Mouse (Mus musculus): ENCODE data around the gene Il24.

Gene Il24

DNA sequence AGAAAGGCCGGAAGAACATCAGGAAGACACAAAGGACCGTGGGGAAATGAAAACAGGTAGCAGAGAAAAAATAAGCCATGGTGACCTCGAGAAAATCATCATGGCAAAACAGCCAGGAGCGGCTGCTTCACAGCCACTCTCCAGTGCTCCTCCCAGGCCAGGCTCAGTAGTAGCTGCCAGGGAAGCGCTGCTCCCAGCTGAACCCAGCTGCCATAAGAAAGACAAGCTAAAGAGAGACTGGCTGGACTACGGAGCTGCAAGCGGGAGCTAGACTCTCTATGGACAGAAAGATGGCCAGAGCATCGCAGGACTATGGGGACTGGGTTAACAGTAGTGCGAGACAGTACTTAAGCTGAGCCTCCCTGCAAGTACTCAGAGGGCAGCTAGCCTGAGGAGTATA, 32.4 kb downstream of the Il24 start:
- no peak for DNase-seq (ENCODE audit: low read depth)

DNA sequence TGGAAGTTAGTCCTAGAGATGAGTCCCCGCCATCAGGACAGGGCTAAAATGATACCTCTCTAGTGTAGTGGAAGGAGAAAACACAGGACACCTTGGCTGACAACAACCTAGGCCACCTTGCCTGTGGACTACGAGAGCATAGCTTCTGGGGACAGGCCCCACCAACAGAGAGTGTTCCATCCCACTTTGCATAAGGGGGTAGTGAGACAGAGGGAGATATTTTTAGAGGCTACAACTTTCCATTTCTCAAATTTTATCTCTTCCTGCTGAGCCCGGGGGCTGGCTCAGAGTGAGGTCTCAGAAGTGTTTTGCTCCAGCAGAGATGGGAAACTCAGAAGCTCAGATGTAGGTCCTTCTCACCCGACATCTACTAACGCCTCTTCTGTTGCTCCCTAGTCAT, 36.8 kb downstream of the Il24 start:
- no peak for DNase-seq (ENCODE audit: low read depth)

DNA sequence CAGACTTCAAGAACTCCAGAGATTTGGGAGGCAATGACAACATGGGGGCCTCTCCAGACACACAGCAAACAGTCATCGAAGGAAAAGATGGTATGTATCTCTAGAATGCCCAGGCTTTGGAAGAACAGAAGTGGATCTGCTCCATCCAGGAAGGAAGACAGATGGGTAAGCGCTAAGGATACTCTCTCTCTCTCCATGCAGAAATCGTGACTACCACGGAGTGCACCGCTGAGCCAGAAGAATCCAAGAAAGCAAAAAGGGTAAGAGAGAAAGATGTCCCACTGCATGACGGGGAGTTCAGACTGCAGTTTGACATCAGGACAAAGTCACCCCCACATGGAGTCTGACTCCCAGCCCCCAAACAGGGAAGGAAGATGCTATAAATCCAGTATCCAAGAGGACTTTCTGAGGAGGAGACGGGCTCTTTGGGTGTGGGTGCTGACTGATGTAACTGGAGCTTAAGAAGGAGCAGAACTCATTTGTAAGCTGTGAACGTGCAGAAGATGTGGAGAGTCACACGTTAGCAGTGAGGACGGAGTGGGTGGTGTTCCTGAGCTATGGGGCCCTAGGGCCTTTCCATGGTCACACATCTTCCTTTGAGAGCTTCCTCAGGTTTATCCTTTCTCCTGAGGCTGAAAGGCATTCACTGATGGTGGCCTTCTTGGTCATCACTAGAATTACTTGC, 37.6 kb downstream of the Il24 start:
- DNase-seq (ENCODE audit: low read depth) = no peak

DNA sequence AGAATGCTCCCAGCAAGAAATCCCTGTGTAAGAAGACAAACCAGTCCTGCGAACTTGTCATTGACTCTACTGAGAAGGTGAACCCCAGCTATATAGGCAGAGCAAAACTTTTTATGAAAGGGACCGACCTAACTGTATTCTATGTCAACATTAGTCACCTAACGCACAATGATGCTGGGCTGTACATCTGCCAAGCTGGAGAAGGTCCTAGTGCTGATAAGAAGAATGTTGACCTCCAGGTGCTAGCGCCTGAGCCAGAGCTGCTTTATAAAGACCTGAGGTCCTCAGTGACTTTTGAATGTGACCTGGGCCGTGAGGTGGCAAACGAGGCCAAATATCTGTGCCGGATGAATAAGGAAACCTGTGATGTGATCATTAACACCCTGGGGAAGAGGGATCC, 42.7 kb downstream of the Il24 start:
- no peak for DNase-seq (ENCODE audit: low read depth)

DNA sequence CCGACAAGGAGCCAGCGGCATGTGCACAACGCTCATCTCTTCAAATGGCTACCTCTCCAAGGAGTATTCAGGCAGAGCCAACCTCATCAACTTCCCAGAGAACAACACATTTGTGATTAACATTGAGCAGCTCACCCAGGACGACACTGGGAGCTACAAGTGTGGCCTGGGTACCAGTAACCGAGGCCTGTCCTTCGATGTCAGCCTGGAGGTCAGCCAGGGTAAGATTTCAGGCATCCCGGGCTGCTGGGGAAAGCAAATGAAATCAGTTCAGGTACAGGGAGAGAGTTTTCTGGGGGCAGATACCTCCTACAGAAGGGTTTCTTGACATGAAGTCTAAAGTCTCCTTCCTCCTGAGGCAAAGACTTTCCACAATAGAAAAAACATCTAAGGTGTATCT, 45.6 kb downstream of the Il24 start:
- no peak for DNase-seq (ENCODE audit: low read depth)

DNA sequence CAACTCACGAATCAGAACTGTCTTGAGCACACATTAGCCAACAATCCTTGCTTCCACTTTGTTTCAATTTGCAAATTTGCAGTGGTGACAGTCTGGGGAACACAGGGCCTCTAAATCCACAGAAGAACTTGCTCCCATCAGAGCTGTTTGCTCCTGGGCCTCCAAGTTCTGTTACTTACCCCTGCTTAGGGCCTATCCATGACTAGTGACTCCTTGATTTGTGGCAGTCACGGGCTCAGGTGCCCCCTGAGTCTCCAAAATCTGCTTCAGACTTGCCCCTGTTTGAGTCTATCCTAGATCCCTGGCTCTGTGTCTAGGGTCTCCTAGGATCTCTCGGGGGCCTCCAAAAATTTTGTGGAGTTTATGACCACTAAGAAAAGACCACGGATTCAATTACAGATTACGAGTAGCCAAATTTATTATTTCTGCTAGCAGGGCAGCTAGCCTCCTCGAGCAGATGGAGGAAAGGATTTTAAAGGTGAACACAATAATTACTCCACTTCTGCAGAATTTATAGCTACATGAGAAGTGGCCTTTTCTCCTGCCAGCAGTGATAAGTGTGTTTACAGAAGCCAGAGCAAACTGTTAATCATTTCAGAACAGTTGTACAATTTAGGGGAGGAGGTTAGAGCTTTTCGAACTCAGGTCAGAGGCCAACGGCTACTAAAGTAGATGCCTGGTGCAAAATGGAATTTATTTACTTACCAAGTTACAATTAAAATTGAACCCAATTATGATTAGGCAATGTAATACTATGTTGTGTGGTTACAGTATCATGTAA, 46.5 kb downstream of the Il24 start:
- DNase-seq (ENCODE audit: low read depth) = no peak

DNA sequence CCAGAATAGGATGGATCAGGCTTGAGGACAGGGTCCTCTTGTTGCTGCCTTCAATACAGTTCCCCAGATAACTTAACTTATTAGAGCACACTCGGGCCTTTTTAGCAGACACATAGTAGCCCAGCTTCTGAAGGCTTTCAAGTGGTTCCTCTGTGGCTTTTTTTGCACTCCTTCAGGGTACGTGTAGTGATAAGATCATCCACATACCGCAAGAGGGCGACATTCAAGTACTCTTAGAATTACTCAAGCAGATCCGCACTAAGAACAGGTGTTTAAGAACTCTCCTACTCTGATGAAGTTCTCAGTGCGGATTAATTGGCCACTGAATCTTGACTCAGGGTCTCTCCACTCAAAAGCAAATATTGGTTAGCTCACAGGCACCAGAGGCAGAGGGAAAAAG, 49.0 kb downstream of the Il24 start:
- no peak for DNase-seq (ENCODE audit: low read depth)

DNA sequence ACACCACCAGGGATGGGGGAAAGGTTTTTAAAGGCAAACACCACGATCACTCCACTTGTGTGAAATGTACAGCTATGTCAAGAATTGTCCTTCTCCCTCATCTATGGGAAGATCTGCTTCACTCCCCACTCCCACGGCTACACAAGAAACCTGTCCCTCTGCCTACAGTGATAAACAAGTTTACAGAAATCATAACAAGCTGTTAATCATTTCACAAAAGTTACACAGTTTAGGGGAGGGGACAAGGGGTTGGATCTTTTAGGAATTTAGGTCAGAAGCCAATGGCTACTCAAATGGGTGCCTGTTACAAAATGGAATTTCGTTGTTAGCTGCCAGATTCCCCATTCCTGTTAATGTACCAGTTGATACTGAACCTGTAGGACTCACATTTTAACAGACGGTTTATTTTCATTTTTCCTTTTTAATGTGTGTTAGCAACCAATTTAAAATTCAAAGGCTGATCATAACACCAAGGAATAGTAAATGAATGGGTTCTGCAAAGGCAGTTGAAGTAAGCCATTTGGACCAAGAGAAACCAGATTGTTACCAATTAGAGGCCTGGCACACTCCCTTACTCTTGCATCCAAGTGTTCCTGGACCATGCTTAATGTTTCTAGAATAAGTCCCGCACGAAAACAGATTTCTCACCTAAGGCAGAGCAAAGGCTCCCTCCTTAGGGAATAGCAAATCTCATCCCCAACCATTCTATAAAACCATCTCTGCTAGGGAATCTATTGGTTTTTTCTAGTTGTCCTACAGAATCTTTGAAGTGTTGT, 51.9 kb downstream of the Il24 start:
- DNase-seq (ENCODE audit: low read depth) = no peak

DNA sequence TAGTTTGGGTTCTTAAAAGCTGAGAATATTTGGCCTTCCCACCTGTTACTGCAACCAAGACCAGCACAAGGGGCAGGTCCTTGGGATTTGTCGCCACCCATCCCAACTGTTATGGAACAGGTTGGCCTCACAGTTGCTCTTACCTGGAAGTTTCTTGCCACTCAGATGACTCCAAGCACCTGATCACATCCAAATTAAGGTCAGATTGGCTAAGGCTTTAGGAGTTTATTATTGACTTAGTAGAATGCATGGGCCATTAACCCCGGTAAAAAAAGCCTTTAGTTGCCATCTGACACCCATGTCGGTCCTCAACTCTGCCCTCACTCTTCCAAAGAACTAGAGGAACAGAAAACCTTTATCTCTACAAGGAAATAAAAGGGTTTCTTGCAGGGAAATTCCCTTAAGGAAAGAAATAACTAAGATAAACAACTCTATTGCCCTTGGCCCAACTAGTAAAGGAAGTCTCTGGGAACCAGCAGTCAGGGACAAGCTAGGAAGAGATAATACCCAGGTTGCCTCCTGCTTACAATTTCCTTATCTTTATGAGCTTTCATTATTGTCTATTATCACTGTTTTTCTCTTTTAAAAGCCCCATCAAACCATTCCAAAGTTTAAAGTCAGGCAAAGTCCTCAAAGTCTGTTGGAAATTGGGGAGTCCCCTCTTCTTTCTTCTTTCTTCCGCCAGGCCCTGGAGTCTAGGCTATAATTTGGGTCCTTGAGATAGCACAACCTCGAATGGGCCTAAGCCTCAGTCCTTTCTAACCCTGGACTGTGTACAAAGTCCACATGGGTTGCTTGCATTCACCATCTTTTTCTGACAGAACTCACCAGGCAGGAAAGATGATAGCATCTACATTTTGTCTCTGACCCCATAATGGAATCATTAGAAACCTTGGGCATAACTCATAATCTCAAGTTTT, 54.8 kb downstream of the Il24 start:
- no peak for DNase-seq (ENCODE audit: low read depth)
